Mouse (Mus musculus): ENCODE measurements around the gene Olfr1463.

Olfr1463 gene

GRCm38 (mm10) chr19:13231028-13231427 lies at the start of gene Olfr1463:
Gene Olfr1463 (plus strand): TSS chr19:13231328.
- DNase-seq (ENCODE audit: low spot score in 2 of 2), result no peak

- DNase-seq (ENCODE audit: low spot score in 2 of 2), result no peak
Observed at GRCm38 (mm10) chr19:13185434-13185833, 45.7 kb upstream of the Olfr1463 start, which contains the start of gene Olfr1462. Gene Olfr1462 (plus strand): TSS chr19:13185734.

- DNase-seq (ENCODE audit: low spot score in 2 of 2), result no peak
Observed at GRCm38 (mm10) chr19:13221666-13222065, 9.5 kb upstream of the Olfr1463 start.

Data from right cerebral cortex, postnatal 36 days (tissue).